ENCODE assay signal across 25 mouse cellular contexts in the genomic region with DNA sequence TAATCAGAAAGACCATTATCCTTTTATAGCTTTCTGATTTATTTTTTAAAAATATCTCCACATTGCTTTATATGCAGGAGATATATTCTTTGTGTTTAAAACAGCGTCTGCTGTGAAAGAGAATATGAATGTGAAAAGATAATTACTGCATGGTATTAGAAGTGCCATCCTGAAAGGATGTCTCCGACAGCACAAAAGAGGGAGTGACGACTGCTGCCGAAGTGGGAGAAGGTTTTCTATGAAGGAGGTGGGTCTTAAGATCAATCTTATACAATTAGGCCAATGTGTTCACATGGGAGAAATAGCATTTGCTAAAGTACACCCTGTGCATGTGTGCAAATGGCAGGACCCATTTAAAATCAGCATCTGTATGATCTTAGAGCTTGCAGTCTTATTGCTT.
"Had no signal": no experiment of that assay in that cellular context is flagged by ENCODE, and none has a peak within 500 bp of the region (broad histone marks: within the 10 kb centered on the region; RNA-seq: fewer than 3 reads in every experiment).

No protein-coding gene starts in this region.

- H3K9ac ChIP-seq: limb, embryonic 12.5 days; limb, embryonic 15.5 days; liver, embryonic 14.5 days; lung, embryonic 15.5 days; midbrain, embryonic 13.5 days; neural tube, embryonic 13.5 days; stomach, embryonic 15.5 days had no signal

- H3K4me3 ChIP-seq: limb, embryonic 12.5 days; limb, embryonic 15.5 days; lung, embryonic 15.5 days; megakaryocyte, embryonic 14.5 days; midbrain, embryonic 10.5 days; midbrain, embryonic 13.5 days; myocyte; neural tube, embryonic 13.5 days; stomach, embryonic 15.5 days had no signal

- H3K4me2 ChIP-seq: limb, embryonic 12.5 days; limb, embryonic 15.5 days; liver, embryonic 11.5 days; lung, embryonic 15.5 days; midbrain, embryonic 13.5 days; neural tube, embryonic 13.5 days; stomach, embryonic 15.5 days had no signal

- H3K4me1 ChIP-seq: limb, embryonic 12.5 days; limb, embryonic 15.5 days; lung, embryonic 15.5 days; megakaryocyte, embryonic 14.5 days; midbrain, embryonic 10.5 days; midbrain, embryonic 13.5 days; neural tube, embryonic 13.5 days; stomach, embryonic 15.5 days had no signal

- H3K27ac ChIP-seq: limb, embryonic 12.5 days; limb, embryonic 15.5 days; liver, embryonic 14.5 days; lung, embryonic 15.5 days; midbrain, embryonic 10.5 days; midbrain, embryonic 13.5 days; neural tube, embryonic 13.5 days had no signal

- ATAC-seq: midbrain, embryonic 13.5 days; midbrain, embryonic 16.5 days had no signal

- DNase-seq: kidney, adult 9 months; kidney, postnatal 14 days; kidney, postnatal 4 days; left cerebral cortex, postnatal 4 days; lung, adult 18-20 months; lung, postnatal 10 days; lung, postnatal 36 days; retina, postnatal 1 day; right cerebral cortex, postnatal 25 days; spleen, adult 18-20 months; thymus, adult 2 months; thymus, postnatal 14 days; thymus, postnatal 4 days had no signal

- H3K9me3 ChIP-seq: limb, embryonic 12.5 days; limb, embryonic 15.5 days; lung, embryonic 15.5 days; midbrain, embryonic 10.5 days; midbrain, embryonic 13.5 days; neural tube, embryonic 13.5 days; stomach, embryonic 15.5 days had no signal

- H3K36me3 ChIP-seq: limb, embryonic 12.5 days; limb, embryonic 15.5 days; lung, embryonic 15.5 days; midbrain, embryonic 10.5 days; midbrain, embryonic 13.5 days; neural tube, embryonic 13.5 days; stomach, embryonic 15.5 days had no signal

- H3K27me3 ChIP-seq: limb, embryonic 12.5 days; limb, embryonic 15.5 days; lung, embryonic 15.5 days; midbrain, embryonic 13.5 days; neural tube, embryonic 13.5 days; stomach, embryonic 15.5 days had no signal
